Mouse (Mus musculus) embryonic facial prominence, embryonic 15.5 days (tissue): ENCODE results near the gene Bspry. TPM values are rescaled to one million over a fixed set of nuclear protein-coding genes. Genes with fewer than 3 reads are reported as not detected.
A peak's percentile ranks its signal among the peaks of the same experiment; 100 is the strongest.

Experiments
- ATAC-seq: fragments of 200-750 bp; cut with Nextera tagmentation; 2 replicates; pipeline ENCODE4 v1.8.0; 2017; ENCODE audit warnings: low read depth, moderate TSS enrichment; ENCODE audit not compliant: insufficient number of reproducible peaks, low FRiP score, low TSS enrichment
- H3K27ac ChIP-seq: fragments of 300-500 bp; sonication (generic); replicated peaks from 2 replicates; pipeline ENCODE4 v1.5.1; 2015; ENCODE audit warnings: mild to moderate bottlenecking, inconsistent platforms
- H3K27me3 ChIP-seq: fragments of 300-500 bp; sonication (generic); 2 replicates; pipeline ENCODE4 v1.6.1; 2015; ENCODE audit warnings: inconsistent platforms
- H3K36me3 ChIP-seq: fragments of 300-500 bp; sonication (generic); 2 replicates; pipeline ENCODE4 v1.6.1; 2015; ENCODE audit warnings: mild to moderate bottlenecking, inconsistent platforms
- H3K4me1 ChIP-seq: fragments of 300-500 bp; sonication (generic); 2 replicates; pipeline ENCODE4 v1.6.1; 2015; ENCODE audit warnings: inconsistent platforms
- H3K4me2 ChIP-seq: fragments of 300-500 bp; sonication (generic); replicated peaks from 2 replicates; pipeline ENCODE4 v1.6.1; 2015; ENCODE audit warnings: mild to moderate bottlenecking, inconsistent platforms
- H3K4me3 ChIP-seq: fragments of 300-500 bp; sonication (generic); replicated peaks from 2 replicates; pipeline ENCODE4 v1.5.1; 2015; ENCODE audit warnings: mild to moderate bottlenecking, inconsistent platforms
- H3K9ac ChIP-seq: fragments of 300-500 bp; sonication (generic); 2 replicates; pipeline ENCODE4 v1.6.1; 2015; ENCODE audit warnings: inconsistent platforms
- H3K9me3 ChIP-seq: fragments of 300-500 bp; sonication (generic); replicated peaks from 2 replicates; pipeline ENCODE4 v1.6.1; 2016; ENCODE audit warnings: inconsistent platforms
- WGBS: fragments of 180-500 bp; shearing (Covaris S2); methylation state at CpG from one replicate; pipeline ENCODE4 v1.1.7; 2015; 5-methylcytosine and 5-hydroxymethylcytosine counted together
- polyA plus RNA-seq: library from polyadenylated mRNA; unstranded; fragments of >200 nt; fragmentation: Nextera tagmentation; extraction: Ambion mirVana; gene quantifications from 2 replicates; pipeline ENCODE4 v1.2.1, GENCODE M21; 2015

Gene Bspry
- polyA plus RNA-seq, 1 experiment from 2014 or later = 16.3 TPM

DNA sequence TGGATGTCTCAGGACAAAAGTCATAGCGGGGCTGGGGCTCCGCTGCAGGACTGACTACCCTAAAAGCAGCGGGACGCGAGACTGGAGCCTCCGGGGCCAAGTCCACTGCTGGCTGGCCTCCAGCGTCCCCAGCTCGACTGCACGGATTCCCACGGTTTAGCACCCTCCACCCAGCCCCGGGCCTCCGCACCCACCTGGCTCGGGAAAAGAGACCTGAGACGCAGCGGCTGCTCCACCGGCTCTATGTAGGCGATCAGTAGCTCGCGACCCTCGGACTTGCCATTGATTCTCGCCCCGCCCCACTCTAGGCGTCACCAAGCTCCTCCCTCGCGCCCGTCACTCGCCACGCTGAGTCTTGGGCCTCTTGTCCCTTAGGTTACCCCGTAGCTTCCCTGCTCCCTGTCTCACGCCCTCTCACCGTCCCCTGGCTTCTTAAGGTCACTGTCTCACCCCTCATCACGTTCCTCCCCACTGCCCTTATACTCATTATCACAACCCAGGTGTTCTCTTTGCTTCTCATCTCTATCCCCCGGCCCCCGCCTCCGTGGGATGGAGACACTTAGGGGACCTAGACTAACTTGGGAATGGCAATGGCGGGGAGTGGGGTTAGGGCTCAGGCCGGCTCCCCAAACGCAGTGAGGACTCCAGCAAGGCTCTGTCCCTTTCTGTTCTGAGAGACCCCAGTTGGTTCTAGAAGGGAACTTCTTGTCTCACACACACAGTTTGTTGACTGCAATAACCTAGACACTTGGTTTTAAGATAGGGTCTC, 22.3 kb downstream of the Bspry start:
- Histone ChIP-seq H3K27me3 (no peaks in the 10 kb centered on the region), H3K9ac (peak overlapping the region; percentile 50), H3K4me1 (peaks cover 15% of the 10 kb centered on the region), H3K4me3 (peak overlapping the region; percentile 61), H3K36me3 (peaks cover 18% of the 10 kb centered on the region), H3K4me2 (peak overlapping the region; percentile 66), H3K9me3 (no peaks in the 10 kb centered on the region), H3K27ac (peak overlapping the region; percentile 24)
- ATAC-seq = peak; percentile 92
- 2% methylated on average over 38 of the region's 38 CpGs for WGBS

DNA sequence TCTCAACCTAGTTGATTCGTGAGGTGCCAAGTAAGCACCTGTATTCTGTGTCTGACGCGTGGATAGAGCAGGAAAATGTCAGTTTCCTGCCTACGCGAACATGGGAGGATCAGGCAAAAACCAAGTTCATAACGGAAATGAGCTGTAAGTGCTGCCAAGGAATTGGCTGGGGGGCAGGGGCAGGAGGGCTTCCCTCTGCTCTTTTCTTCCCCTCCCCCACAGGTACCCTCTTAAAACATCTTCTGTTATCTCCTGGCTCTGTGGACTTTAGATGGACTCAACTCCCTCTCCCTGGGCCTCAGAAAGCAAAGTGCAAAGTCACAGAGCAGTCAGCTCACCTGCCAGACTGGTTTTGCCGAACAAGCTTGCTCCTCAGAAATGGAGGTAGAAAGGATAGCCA, 23.1 kb downstream of the Bspry start:
- H3K36me3 ChIP-seq = peaks cover 22% of the 10 kb centered on the region
- H3K27ac ChIP-seq = no peak overlapping the region
- ATAC-seq = no peak

DNA sequence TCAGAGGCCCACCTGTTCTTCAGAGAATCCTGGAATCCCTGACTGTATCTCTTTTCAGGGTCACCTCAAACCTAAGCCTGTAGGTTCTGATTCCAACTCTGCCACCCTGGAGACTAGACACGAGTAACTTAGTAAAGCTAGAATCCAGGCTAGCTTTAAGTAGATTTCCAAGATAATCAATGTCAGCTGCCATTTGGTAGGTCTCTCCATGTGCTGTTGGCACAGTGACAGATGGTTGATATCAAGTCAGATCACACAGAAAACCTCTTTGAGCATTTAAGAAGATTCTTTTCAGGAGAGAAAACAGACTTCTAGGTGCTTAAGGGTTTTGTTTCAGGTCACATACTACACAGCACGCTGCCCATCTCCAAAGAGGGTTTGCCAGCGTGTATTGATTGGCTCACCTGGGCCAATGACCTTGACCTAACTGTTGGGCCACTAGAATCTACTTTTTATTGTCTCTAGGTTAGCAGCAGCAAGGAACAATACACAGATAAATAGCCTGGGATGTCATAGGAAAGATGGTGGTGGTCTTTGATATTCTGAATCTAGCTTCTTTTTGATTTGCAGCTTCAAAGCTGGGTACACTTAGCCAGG, 23.6 kb downstream of the Bspry start, which contains the start of gene Hdhd3:
Hdhd3 (minus strand) TSS at position 94 of the 597 bp plus-strand sequence.
- H3K4me2 ChIP-seq = peak within 1 kb of the TSS; percentile 66
- peaks cover 21% of the 10 kb centered on the region for H3K36me3 ChIP-seq
- ATAC-seq = no peak
- no peaks in the 10 kb centered on the region for H3K27me3 ChIP-seq
- peaks cover 15% of the 10 kb centered on the region for H3K4me1 ChIP-seq
- H3K27ac ChIP-seq = peak within 1 kb of the TSS; percentile 24
- no peaks in the 10 kb centered on the region for H3K9me3 ChIP-seq
- peak within 1 kb of the TSS; percentile 50 for H3K9ac ChIP-seq
- WGBS = 49% methylated on average over 3 of the region's 3 CpGs
- peak within 1 kb of the TSS; percentile 61 for H3K4me3 ChIP-seq

More for the DNA sequence above, 23.1 kb downstream of the Bspry start:
- H3K27me3 ChIP-seq = no peaks in the 10 kb centered on the region
- WGBS = 54% methylated on average over 7 of the region's 7 CpGs
- H3K9ac ChIP-seq = no peak overlapping the region
- no peak overlapping the region for H3K4me2 ChIP-seq
- no peaks in the 10 kb centered on the region for H3K9me3 ChIP-seq
- H3K4me1 ChIP-seq = peaks cover 15% of the 10 kb centered on the region
- H3K4me3 ChIP-seq = no peak overlapping the region

DNA sequence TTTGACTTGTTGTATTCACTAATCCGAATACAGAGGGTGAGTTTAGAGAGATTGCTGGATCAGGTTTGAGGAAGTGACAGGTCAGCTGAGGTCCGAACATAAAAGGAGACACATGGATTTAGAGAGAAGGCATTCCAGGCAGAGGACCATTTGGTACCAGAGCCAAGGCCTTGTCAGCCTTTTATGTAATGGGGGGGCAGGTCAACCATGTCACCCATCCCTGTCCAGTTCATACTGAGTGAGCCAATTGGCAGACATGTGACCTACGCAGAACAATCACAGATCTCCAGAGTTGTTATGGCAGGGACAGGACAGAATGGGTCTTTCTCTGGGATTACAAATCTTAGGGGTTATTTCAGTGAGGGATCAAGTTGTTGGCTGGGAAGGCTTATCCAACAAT, 26.1 kb downstream of the Bspry start:
- no peak overlapping the region for H3K4me3 ChIP-seq
- peaks cover 15% of the 10 kb centered on the region for H3K4me1 ChIP-seq
- no peaks in the 10 kb centered on the region for H3K9me3 ChIP-seq
- ATAC-seq = no peak
- H3K27me3 ChIP-seq = no peaks in the 10 kb centered on the region
- H3K27ac ChIP-seq = no peak overlapping the region
- WGBS = 78% methylated on average over 3 of the region's 3 CpGs
- no peak overlapping the region for H3K4me2 ChIP-seq
- H3K36me3 ChIP-seq = peaks cover 34% of the 10 kb centered on the region
- no peak overlapping the region for H3K9ac ChIP-seq

DNA sequence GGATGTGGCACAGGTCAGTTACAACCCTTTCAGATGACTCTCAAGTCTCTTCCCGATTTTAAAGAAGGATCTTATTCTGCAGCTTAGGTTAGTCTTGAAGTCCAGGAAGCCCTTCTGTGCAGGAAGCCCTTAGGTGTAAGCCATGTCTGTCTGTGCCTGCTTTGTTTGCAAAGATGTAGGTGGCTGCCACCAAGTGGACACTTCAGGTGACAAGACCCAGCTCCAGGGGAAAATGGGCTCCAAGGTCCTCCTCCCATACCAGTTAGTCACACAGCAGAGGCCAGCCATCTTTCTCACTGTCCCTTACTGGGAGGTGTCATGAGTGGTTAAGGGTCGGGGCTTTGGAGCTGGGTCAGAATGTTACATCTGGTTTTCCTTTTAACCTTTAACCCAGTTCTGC, 26.9 kb downstream of the Bspry start:
- 60% methylated on average over 2 of the region's 2 CpGs for WGBS
- Histone ChIP-seq H3K4me1 (0 out of 2 replicates have a peak, but pooled peaks cover 11% of the 10 kb centered on the region), H3K9me3 (no peaks in the 10 kb centered on the region), H3K27ac (no peak overlapping the region), H3K36me3 (peaks cover 42% of the 10 kb centered on the region), H3K4me3 (no peak overlapping the region), H3K4me2 (no peak overlapping the region), H3K9ac (no peak overlapping the region), H3K27me3 (no peaks in the 10 kb centered on the region)
- no peak for ATAC-seq

DNA sequence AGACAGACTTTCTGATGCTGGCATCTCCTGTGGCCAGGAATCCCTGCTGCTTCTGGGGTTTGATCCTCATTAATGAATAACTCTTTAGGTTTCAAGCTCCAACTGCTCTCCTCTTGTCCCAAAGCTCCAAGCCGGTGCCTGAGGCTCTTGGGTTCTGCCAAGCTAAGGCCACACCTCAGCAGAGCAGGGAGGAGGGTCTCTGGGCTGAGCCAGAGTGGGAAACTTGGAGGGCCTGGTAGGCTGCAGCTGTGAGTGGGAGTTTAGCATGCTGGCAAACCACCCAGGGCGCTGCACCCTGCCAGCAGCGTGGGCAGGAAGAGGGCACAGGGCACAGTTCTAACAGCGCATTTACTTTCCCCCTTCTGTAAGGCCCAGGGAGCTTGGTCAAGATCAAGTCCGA, 29.0 kb downstream of the Bspry start:
- peaks cover under 1% of the 10 kb centered on the region; the same call in 1 of the 2 replicates for H3K4me1 ChIP-seq
- H3K4me3 ChIP-seq = no peak overlapping the region
- no peak for ATAC-seq
- no peak overlapping the region for H3K9ac ChIP-seq
- no peaks in the 10 kb centered on the region for H3K9me3 ChIP-seq
- WGBS = 90% methylated on average over 5 of the region's 5 CpGs
- no peak overlapping the region for H3K27ac ChIP-seq
- H3K27me3 ChIP-seq = no peaks in the 10 kb centered on the region
- no peak overlapping the region for H3K4me2 ChIP-seq
- H3K36me3 ChIP-seq = peaks cover 63% of the 10 kb centered on the region

DNA sequence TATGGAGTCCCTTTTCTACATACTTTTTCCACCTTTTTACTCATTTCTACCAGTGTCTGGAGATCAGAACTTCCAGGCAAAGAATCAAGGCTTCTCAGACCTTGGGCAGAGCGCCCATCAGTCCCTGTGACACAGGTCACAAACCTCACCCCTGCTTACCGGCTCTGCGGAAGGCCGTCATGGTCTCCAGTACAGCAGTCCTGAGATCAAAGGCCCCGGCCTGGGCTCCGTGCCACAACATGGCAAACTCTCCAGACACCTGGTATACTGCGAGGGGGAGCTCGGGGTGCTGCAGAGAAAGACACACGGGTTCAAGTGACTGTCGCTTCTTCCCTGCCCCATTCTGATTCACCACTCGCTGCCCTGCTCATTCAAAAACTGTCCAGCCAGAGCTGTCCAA, 30.1 kb downstream of the Bspry start:
- no peak overlapping the region for H3K4me3 ChIP-seq
- WGBS = 89% methylated on average over 11 of the region's 11 CpGs
- no peak overlapping the region for H3K4me2 ChIP-seq
- H3K9ac ChIP-seq = no peak overlapping the region
- no peaks in the 10 kb centered on the region for H3K9me3 ChIP-seq
- peaks cover 7% of the 10 kb centered on the region; the same call in 1 of the 2 replicates for H3K4me1 ChIP-seq
- no peaks in the 10 kb centered on the region for H3K27me3 ChIP-seq
- no peak for ATAC-seq
- peaks cover 64% of the 10 kb centered on the region for H3K36me3 ChIP-seq
- no peak overlapping the region for H3K27ac ChIP-seq

DNA sequence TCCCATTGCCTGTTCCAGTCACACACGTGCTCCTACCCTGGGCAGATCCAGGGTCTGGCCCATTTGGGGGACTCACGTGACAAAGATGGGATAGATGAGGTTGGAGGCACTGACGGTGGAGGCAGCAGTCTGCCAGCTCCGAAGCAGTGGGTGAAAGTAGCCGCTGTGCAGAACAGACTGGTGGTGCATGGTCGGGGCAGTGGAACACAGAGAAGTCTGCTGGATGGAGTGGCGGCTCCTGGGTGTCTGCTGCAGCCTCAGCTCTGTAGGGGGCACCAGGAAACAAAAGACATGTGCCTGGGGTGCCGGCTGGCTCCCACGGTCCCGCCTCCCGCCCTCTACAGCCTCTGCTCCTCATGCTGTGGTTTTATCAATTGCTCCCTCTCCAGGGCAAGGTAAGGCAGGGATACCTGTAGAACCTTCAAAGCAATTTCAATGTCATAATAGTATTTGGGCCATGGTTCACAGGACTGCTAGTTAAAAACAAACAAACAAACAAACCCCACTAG, 34.2 kb downstream of the Bspry start:
- no peak overlapping the region for H3K4me3 ChIP-seq
- no peak for ATAC-seq
- no peak overlapping the region for H3K4me2 ChIP-seq
- no peak overlapping the region for H3K9ac ChIP-seq
- H3K36me3 ChIP-seq = peaks cover 50% of the 10 kb centered on the region
- H3K27ac ChIP-seq = no peak overlapping the region
- no peaks in the 10 kb centered on the region for H3K27me3 ChIP-seq
- peaks cover 42% of the 10 kb centered on the region for H3K4me1 ChIP-seq
- 41% methylated on average over 11 of the region's 11 CpGs for WGBS
- no peaks in the 10 kb centered on the region for H3K9me3 ChIP-seq

DNA sequence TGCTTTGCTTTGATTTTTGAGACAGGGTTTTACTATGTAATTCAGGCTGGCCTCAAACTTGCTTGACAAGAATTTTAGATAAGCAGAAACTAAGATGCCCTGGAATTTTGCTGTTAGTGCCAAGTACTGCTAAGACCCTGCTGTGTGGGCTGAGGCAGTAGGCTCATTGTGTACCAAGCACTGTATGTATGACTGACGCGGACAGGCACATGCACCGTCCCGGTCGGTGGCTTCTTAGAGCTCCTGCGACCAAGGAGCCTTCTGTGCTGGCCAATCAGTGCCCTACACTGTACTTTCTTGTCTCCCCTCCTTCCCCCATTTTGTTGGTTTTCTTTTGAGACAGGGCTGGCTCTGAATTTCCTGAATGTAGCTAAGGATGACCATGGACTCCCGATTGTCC, 35.1 kb downstream of the Bspry start:
- H3K4me3 ChIP-seq = no peak overlapping the region
- H3K9ac ChIP-seq = no peak overlapping the region
- peaks cover 43% of the 10 kb centered on the region for H3K4me1 ChIP-seq
- no peak overlapping the region for H3K27ac ChIP-seq
- ATAC-seq = no peak
- H3K36me3 ChIP-seq = peaks cover 40% of the 10 kb centered on the region
- no peaks in the 10 kb centered on the region for H3K9me3 ChIP-seq
- 73% methylated on average over 7 of the region's 7 CpGs for WGBS
- no peak overlapping the region for H3K4me2 ChIP-seq
- no peaks in the 10 kb centered on the region for H3K27me3 ChIP-seq

DNA sequence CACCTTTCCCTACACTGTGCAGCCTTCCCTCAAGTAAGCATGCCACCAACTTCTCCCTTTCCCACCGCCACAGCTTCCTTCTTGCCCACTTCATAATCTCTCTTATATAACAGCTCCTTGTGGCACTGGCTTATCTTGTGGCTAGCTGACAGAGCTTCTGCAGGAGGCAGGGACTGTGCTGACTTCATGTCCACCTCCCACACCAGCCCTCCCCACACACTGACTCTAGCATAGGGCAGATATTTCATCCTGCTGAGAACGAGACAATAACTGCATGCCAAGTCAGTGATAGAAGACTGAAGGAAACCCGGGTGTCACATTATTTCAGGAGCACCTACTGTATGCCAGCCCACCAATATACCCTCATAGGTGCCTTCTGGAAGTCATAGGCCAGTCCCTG, 35.6 kb downstream of the Bspry start:
- H3K9ac ChIP-seq = no peak overlapping the region
- peaks cover 46% of the 10 kb centered on the region for H3K4me1 ChIP-seq
- no peak overlapping the region for H3K4me2 ChIP-seq
- H3K9me3 ChIP-seq = no peaks in the 10 kb centered on the region
- no peak for ATAC-seq
- no peak overlapping the region for H3K27ac ChIP-seq
- H3K27me3 ChIP-seq = no peaks in the 10 kb centered on the region
- WGBS = 74% methylated on average over 3 of the region's 3 CpGs
- no peak overlapping the region for H3K4me3 ChIP-seq
- peaks cover 35% of the 10 kb centered on the region for H3K36me3 ChIP-seq

DNA sequence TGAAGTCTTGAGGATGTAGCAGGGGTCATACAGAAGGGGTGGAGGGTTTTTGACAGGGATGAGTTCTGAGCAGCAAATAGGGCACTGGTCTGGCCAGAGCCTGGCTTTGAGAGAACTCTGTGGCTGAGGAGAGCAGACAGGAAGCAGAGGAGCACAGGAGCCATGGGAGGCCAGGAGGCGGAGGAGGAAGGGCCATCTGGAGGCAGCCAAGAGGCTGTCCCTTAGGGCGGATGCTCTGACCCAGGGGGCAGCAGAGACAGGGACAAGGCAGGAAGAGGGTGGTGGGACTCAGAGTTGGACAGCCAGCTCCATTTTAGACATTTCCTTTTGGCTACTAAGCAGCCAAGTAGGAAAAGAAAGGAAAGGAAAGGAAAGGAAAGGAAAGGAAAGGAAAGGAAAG, 36.2 kb downstream of the Bspry start:
- no peaks in the 10 kb centered on the region for H3K27me3 ChIP-seq
- 53% methylated on average over 2 of the region's 2 CpGs for WGBS
- no peak overlapping the region for H3K4me3 ChIP-seq
- no peak overlapping the region for H3K4me2 ChIP-seq
- H3K4me1 ChIP-seq = peaks cover 48% of the 10 kb centered on the region
- no peak for ATAC-seq
- H3K36me3 ChIP-seq = peaks cover 29% of the 10 kb centered on the region
- no peak overlapping the region for H3K27ac ChIP-seq
- no peak overlapping the region for H3K9ac ChIP-seq
- H3K9me3 ChIP-seq = no peaks in the 10 kb centered on the region
